Mouse (Mus musculus) adrenal gland, adult 8-10 months (tissue): ENCODE results near the gene Asb18. TPM values are rescaled to one million over a fixed set of nuclear protein-coding genes. Genes with fewer than 3 reads are reported as not detected.

Source experiments
- total RNA-seq, 4 experiments: library from RNA; stranded (reverse); gene quantifications; 2 replicates each; pipeline ENCODE4 v1.2.4; 2022

Asb18 gene
- total RNA-seq, 4 experiments from 2014 or later, result not detected

Other genes with a start within 250 kb of the Asb18 start
- gene Gbx2, start 83.5 kb downstream of the Asb18 start, total RNA-seq, result not detected
- not detected for gene Iqca, start 138.7 kb upstream of the Asb18 start, total RNA-seq
- 10 to 100 TPM; 20.0 to 86.1 (median 59.0) TPM for gene Ackr3, start 189.3 kb upstream of the Asb18 start, total RNA-seq